In genomic region chr15:77003868-77004215, GRCm38 (mm10) we compare ENCODE assay signal across 9 mouse cellular contexts. TPM values are rescaled to one million over a fixed set of nuclear protein-coding genes. Genes with fewer than 3 reads are reported as not detected.
A peak's percentile ranks its signal among the peaks of the same experiment; 100 is the strongest.
DNase-seq lines count a peak whose midpoint lies in the region; ATAC-seq lines count a peak whose summit lies in the region.
"Had no signal": no experiment of that assay in that cellular context is flagged by ENCODE, and none has a peak within 500 bp of the region (broad histone marks: within the 10 kb centered on the region; RNA-seq: fewer than 3 reads in every experiment).

No protein-coding gene starts in this region.

- H3K4me2 ChIP-seq in hindbrain, embryonic 15.5 days, result no peak overlapping the region
- H3K4me2 ChIP-seq in limb, embryonic 13.5 days (replicated peaks), result no peak overlapping the region

- H3K27me3 ChIP-seq in embryonic facial prominence, embryonic 10.5 days (replicated peaks; ENCODE audit: low read depth, poor library complexity, severe bottlenecking), result peaks cover 12% of the 10 kb centered on the region
- H3K27me3 ChIP-seq in hindbrain, embryonic 15.5 days, result no peaks in the 10 kb centered on the region
- H3K27me3 ChIP-seq in limb, embryonic 13.5 days, result peaks cover 5% of the 10 kb centered on the region

- peak; percentile 23; the same call in 1 of the 2 replicates for ATAC-seq in hindbrain, embryonic 15.5 days (ENCODE audit: low FRiP score, low read depth)
- ATAC-seq in limb, embryonic 13.5 days (ENCODE audit: low FRiP score, low read depth), result 0 out of 2 replicates have a peak, but pooled peaks have one; percentile 24
- ATAC-seq in monocyte, adult 5-6 weeks (replicated peaks; ENCODE audit: insufficient number of reproducible peaks, low FRiP score, low TSS enrichment, poor library complexity, severe bottlenecking), result no peak

- 0 out of 2 replicates have a peak, but pooled peaks cover 5% of the 10 kb centered on the region for H3K9me3 ChIP-seq in embryonic facial prominence, embryonic 10.5 days
- H3K9me3 ChIP-seq in hindbrain, embryonic 15.5 days, result no peaks in the 10 kb centered on the region
- no peaks in the 10 kb centered on the region for H3K9me3 ChIP-seq in limb, embryonic 13.5 days

- H3K36me3 ChIP-seq in embryonic facial prominence, embryonic 10.5 days (replicated peaks), result no peaks in the 10 kb centered on the region
- H3K36me3 ChIP-seq in hindbrain, embryonic 15.5 days, result no peaks in the 10 kb centered on the region
- H3K36me3 ChIP-seq in limb, embryonic 13.5 days, result no peaks in the 10 kb centered on the region

- H3K4me3 ChIP-seq in embryonic facial prominence, embryonic 10.5 days, result no peak overlapping the region
- H3K4me3 ChIP-seq in hindbrain, embryonic 15.5 days, result no peak overlapping the region
- no peak overlapping the region for H3K4me3 ChIP-seq in limb, embryonic 13.5 days

- no peak overlapping the region for H3K27ac ChIP-seq in embryonic facial prominence, embryonic 10.5 days (replicated peaks)
- H3K27ac ChIP-seq in hindbrain, embryonic 15.5 days (replicated peaks), result no peak overlapping the region
- H3K27ac ChIP-seq in limb, embryonic 13.5 days, result no peak overlapping the region

- peak; percentile 50 for DNase-seq in ovary, postnatal 36 days (ENCODE audit: low spot score)
- DNase-seq in ovary, postnatal 14 days (ENCODE audit: low spot score), result no peak
- peak; percentile 63 for DNase-seq in adrenal gland, adult 2 months
- peak; percentile 64 for DNase-seq in embryonic facial prominence, embryonic 10.5 days (ENCODE audit: low spot score)
- peak; percentile 49 for DNase-seq in right cerebral cortex, postnatal 14 days

- WGBS in embryonic facial prominence, embryonic 10.5 days, result 20% methylated on average over 3 of the region's 3 CpGs
- WGBS in hindbrain, embryonic 15.5 days, result 14% methylated on average over 3 of the region's 3 CpGs
- WGBS in limb, embryonic 13.5 days, result 13% methylated on average over 3 of the region's 3 CpGs

- H3K4me1 ChIP-seq in embryonic facial prominence, embryonic 10.5 days, result peaks cover 19% of the 10 kb centered on the region
- no peaks in the 10 kb centered on the region for H3K4me1 ChIP-seq in hindbrain, embryonic 15.5 days (replicated peaks)
- 0 out of 2 replicates have a peak, but pooled peaks cover 1% of the 10 kb centered on the region for H3K4me1 ChIP-seq in limb, embryonic 13.5 days

- no peak overlapping the region for H3K9ac ChIP-seq in hindbrain, embryonic 15.5 days
- no peak overlapping the region for H3K9ac ChIP-seq in limb, embryonic 13.5 days

RNA-seq across cellular contexts. Expression of gene Apol6, which starts 40.7 kb away (rescaled TPM):
- total RNA-seq in adrenal gland, adult 2 months (2021), result 10 to 100 TPM; 11.8 to 28.0 TPM
- polyA plus RNA-seq in adrenal gland, adult 2 months (2012; rRNA removed), result 17.5 and 21.1 TPM in 2 replicates
- polyA plus RNA-seq in embryonic facial prominence, embryonic 10.5 days (2016; fragmentation: Nextera tagmentation; extraction: Ambion mirVana), result 0.07 and 0.16 TPM in 2 replicates
- polyA plus RNA-seq in hindbrain, embryonic 15.5 days (2015; fragmentation: Nextera tagmentation; extraction: Ambion mirVana), result not detected in 2 replicates
- polyA plus RNA-seq in limb, embryonic 13.5 days (2015; fragmentation: Nextera tagmentation; extraction: Ambion mirVana), result 0.10 TPM in 1 of 2 replicates, not detected in the other
- total RNA-seq in monocyte, adult 5-6 weeks (2017), result not detected in 3 replicates
- total RNA-seq: neutrophil, adult 5-6 weeks had no signal

RNA-seq across cellular contexts. Expression of gene Mb, which starts 46.6 kb away (rescaled TPM):
- 1 to 10 TPM in 1 of 2 experiments, not detected in 1; 1.8 TPM for total RNA-seq in adrenal gland, adult 2 months (2021)
- polyA plus RNA-seq in adrenal gland, adult 2 months (2012; rRNA removed), result 0.46 TPM in 1 of 2 replicates, not detected in the other
- polyA plus RNA-seq in embryonic facial prominence, embryonic 10.5 days (2016; fragmentation: Nextera tagmentation; extraction: Ambion mirVana), result 0.72 and 0.86 TPM in 2 replicates
- 0.37 and 0.48 TPM in 2 replicates for polyA plus RNA-seq in hindbrain, embryonic 15.5 days (2015; fragmentation: Nextera tagmentation; extraction: Ambion mirVana)
- 10.1 and 13.6 TPM in 2 replicates for polyA plus RNA-seq in limb, embryonic 13.5 days (2015; fragmentation: Nextera tagmentation; extraction: Ambion mirVana)
- total RNA-seq in monocyte, adult 5-6 weeks (2017), result not detected in 3 replicates
- total RNA-seq: neutrophil, adult 5-6 weeks had no signal

RNA-seq across cellular contexts. Expression of gene 1110038F14Rik, which starts 55.5 kb away (rescaled TPM):
- total RNA-seq in adrenal gland, adult 2 months (2021), result 10 to 100 TPM; 35.4 to 41.6 TPM
- polyA plus RNA-seq in adrenal gland, adult 2 months (2012; rRNA removed), result 13.1 and 13.2 TPM in 2 replicates
- polyA plus RNA-seq in embryonic facial prominence, embryonic 10.5 days (2016; fragmentation: Nextera tagmentation; extraction: Ambion mirVana), result 84.4 and 85.5 TPM in 2 replicates
- polyA plus RNA-seq in hindbrain, embryonic 15.5 days (2015; fragmentation: Nextera tagmentation; extraction: Ambion mirVana), result 40.8 and 43.5 TPM in 2 replicates
- 93.2 and 98.0 TPM in 2 replicates for polyA plus RNA-seq in limb, embryonic 13.5 days (2015; fragmentation: Nextera tagmentation; extraction: Ambion mirVana)
- total RNA-seq in monocyte, adult 5-6 weeks (2017), result 25.1 to 39.8 TPM (median 32.8 TPM) in 3 replicates

Comparison
In these comparisons a context has a peak if more than half of its experiments do, and no peak if none do; other contexts are left out.
1. RNA of gene Apol6, which starts 40.7 kb away (polyA plus RNA-seq): 17.5 to 21.1 TPM in adrenal gland, adult 2 months; 0.10 TPM in limb, embryonic 13.5 days, 0.07 to 0.16 TPM in embryonic facial prominence, embryonic 10.5 days and not detected in hindbrain, embryonic 15.5 days; every median in the first group is over 10 times any median in the second.